Mouse (Mus musculus) c-Kit-positive CD71-negative TER-119-negative erythroid progenitor cells, embryonic 14.5 days (primary cell): ENCODE results near the gene Fignl1.
A peak's percentile ranks its signal among the peaks of the same experiment; 100 is the strongest.

Experiments used
- DNase-seq: peaks from one replicate; pipeline ENCODE4 v3.0.0-alpha.2; 2013; ENCODE audit warnings: low read depth

Gene Fignl1

GRCm38 (mm10) chr11:11808820-11809403 is at the start of gene Fignl1:
Gene Fignl1, minus strand, starts transcription at chr11:11808962.
- DNase-seq, result peak; percentile 94

- DNase-seq, result no peak
Observed at GRCm38 (mm10) chr11:11856959-11857358, 48.2 kb upstream of the Fignl1 start.

- DNase-seq, result no peak
Observed at GRCm38 (mm10) chr11:11855685-11856131, 46.9 kb upstream of the Fignl1 start.

DNA sequence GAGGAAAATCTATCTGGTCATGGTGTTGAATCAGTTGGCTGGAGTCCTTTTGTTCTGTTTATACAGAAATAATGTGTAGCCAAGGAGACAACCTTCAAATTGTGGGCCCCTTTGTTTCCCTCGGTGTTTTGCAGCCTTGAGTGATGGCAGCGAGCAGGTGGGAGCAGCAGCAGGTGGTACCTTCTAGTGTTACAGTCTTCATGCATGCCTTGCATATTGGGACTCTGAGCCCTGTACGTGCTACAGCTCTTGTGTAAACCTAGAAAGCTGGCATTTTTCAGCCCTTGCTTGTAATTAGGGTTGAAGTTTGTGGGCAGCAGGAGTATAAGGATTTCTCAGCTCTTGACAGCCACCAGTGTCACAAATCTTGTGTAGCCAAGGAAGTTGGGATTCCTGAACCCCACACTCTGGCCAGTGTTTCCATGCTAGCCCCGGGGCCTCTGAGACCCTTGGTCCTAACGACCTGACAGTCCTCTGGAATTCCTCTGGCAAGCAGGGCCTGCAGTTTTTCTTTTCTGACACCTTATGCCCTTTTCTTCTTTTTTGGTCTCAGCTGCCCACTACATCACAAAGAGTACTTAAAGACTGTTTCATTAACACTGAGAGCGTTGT is 46.4 kb upstream of the Fignl1 start:
- DNase-seq, result no peak

- DNase-seq, result no peak
Observed at GRCm38 (mm10) chr11:11853731-11854461, 45.1 kb upstream of the Fignl1 start.

GRCm38 (mm10) chr11:11851957-11852505 is 43.3 kb upstream of the Fignl1 start:
- no peak for DNase-seq

DNA sequence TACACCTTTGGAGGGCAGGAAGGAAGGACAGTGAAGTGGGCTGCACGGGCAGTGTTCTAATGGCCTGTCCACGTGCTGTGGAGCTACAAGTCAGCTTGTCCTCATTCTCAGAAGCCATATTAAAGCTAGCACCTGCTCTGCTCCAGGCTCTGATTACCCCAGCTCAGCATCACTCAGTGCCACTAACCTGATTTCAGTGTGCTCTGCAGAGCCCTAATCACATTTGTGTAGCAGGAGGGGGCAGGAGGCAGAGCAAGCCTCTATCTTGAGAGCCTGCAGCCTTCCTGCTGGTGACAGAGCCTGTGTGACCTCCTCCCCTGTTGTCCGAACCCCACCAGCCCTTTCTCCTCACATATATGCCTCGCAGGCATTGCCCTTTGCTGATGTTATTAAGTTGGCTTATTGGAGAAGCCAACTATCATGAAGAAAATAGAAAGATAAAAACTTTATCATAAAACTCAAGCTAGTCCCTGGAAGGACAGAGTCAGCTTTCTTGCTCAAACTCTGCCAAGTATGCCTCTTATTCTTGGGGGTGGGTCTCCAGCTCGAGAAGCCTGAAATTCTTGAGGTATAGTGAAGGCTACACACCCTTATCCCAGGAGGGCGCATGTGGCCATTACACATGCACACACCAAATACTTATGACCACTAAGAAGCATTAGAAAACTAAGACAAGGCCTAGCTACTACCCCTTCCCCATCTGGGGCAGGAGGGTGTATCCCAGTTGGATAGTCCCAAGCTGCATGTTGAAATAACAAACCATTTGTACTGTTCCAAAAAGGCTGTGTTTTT is 41.9 kb upstream of the Fignl1 start:
- DNase-seq, result no peak

DNA sequence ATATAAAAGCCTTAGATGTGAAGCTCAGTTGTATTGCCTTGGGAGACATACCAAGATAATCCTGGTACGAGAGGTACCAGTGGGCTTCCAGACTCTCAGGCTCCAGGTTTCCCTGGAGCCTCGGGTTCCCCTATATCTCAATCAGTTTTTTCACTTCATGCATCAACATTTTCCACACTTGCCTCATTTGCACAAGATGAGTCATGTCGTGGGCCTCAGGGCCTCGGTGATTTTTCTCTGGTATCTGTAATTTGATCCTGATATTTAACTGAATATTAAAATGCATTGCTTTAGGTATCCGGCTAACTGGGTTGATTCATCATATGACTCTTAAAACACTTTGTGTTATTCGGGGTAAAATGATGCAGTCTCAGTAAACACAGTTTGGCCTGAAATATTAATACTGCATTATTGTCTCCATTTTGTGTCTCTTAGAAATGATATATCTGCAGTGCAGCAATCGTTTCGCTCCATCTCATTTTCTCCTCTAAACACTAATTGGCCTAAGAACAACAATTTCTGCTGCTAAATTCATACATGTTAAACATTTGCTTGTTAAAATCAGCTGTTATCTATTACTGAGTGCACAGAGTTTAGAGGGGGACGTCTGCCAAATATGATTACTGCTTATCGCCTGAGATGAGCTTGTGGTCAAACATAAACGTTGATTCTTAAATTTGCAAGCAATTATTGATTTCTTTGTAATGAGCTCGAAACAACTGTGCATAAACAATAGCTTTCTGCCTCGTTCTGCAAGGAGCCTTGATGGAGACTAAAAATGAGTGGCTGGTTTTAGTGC is 41.0 kb upstream of the Fignl1 start:
- no peak for DNase-seq

DNA sequence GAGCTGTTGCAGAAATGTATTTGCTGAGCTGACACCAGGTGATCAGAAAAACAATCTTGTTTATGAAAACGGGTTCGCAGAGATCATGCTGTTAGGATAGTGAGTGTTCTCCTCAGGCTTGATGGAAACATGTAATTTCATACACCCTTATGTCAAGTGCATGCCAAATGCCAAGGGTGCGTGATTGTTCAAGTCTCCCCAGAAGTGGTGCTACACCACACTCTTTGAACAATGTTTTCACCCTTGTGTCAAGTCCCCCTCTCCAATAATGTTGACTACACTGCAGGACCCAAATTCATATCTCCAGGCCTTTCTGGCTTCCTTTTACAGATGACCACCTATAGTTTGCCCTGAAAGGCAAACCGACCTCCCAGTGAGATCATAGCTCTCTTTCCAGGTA is 39.7 kb upstream of the Fignl1 start:
- no peak for DNase-seq

DNA sequence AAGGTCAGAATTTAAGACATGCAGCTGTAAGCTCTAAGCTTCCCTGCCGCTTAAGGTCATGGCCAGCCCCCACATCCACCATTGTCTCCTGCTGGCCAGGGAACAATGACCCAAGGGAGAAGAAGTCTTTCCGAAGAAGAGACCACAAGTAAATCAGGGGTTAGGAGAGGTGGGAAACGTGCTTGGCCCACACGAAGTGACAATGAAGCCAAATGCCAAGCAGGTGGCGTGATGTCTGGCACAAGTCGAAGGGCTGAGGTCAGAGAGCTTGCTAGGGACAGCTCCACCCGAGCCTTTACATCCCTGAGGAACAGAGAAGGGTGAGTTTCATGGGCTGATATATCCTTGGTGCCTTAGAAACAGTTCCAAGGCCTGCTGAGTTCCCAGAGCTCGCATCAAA is 36.3 kb upstream of the Fignl1 start:
- no peak for DNase-seq

DNA sequence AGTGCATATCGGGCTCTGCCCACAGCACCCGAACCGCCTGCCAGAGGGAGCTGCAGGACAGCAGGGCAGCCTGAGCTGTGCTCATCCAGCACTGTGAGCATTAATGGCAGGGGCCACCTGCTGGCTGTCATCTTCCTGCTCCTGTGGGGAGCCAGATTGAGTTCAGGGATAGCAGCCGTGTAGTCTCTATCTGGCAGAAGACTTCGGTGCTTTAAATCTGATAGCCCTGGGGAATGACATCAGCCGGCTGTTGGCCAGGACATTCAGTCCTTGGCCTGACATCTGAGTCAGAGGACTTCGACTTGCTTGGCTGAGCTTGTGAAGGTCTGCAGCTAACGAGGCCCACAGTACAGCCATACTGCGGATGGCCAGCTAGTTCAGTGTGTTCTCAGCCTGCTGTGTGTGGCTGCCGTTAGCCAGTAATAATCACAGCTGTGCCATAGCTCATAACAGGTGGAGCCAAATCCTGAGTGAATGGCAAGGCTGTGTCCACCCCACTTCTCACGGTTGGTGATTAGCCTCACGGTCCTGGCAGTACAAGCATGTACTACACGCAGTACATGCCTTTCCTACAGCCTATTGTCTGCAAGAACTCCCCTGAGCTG is 35.7 kb upstream of the Fignl1 start:
- no peak for DNase-seq

DNA sequence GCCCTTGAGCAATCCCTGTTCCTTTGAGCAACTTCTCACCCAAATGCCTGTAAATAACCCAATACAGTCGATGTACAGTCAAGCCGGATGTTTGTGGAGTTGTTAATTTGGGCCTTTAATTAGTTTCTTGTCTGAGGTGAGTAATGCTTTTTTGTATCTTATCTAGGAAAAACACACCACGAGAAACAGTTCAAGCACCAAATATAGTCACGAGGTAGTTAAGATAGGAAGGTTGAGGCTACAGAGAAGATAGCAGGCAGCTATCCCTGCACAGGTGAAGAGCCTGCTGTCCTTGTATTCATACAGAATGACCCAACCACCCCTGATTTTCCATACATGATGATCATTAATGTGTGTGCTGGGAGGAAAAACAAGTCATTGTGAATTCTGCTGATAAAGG is 32.8 kb upstream of the Fignl1 start:
- DNase-seq, result no peak

DNA sequence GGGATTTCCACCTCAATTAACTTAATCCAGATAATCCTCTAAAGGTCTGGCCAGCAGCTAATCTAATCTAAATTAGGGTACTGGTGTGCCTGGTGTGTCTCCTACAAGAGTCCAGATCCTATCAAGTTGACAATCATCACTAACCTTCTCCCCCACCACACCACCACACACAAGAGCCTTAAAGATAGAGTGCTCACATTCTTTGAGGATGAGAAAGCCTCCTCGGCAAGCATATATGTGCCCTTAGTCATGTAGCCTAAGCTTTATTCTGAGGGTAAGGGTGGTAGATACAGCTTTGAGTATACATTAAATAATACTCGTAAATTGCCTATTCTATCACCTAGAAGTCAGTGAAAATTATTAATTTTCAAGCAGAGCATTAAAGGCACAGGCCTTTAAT is 32.0 kb upstream of the Fignl1 start:
- DNase-seq, result no peak

DNA sequence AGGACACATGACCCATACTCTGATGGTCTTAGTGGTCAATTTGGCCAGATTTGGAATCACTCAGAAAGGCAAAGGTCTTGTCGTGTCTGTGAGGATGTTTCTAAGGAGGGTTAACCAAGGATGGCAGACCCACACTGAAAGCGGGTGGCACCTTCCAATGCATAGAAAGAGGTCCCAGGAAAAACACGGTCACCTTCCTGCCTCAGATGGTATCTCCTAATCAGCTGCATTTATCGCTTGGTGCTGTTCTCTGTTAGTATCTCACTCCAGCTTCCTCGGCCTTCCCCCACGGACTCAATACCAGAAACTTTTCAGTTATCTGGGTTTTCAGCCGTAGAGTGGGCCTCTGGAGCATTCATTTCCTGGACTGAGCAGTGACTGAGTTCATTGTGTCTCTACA is 31.1 kb upstream of the Fignl1 start:
- no peak for DNase-seq

GRCm38 (mm10) chr11:11837384-11837783 is 28.6 kb upstream of the Fignl1 start:
- DNase-seq, result no peak

DNA sequence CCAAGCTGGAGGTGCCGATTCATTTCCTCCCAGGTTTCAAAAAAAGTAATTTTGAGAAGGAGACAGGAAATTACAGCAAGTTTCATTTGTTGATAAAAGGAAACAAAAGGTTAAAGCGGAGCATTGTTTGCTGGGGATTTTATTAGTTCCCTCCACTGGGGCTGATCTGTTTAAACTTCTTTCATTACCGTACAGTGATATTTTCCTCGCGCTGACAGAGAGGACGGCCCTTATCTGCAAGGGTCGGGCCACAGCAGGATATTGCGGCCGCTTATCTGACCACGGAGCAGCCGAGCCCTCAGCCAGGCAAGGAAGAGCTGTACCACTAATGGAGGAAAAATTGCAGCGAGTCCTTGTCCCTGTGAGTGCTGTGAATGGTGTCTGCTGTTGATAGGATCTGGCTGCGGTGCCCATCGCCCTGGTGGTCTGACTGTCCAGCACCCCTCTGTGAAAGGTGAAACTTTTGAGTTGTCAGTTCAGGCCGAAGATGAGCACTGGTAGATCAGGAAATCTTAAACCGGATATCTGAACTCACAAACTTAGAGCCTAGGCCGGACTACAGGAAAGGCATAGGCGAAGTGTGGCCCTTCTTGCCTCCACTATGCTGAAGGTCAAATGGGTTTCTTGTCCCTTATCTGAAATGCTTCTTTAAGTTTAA is 28.1 kb upstream of the Fignl1 start:
- DNase-seq, result no peak

- no peak for DNase-seq
Observed at GRCm38 (mm10) chr11:11836262-11836661, 27.5 kb upstream of the Fignl1 start.

DNA sequence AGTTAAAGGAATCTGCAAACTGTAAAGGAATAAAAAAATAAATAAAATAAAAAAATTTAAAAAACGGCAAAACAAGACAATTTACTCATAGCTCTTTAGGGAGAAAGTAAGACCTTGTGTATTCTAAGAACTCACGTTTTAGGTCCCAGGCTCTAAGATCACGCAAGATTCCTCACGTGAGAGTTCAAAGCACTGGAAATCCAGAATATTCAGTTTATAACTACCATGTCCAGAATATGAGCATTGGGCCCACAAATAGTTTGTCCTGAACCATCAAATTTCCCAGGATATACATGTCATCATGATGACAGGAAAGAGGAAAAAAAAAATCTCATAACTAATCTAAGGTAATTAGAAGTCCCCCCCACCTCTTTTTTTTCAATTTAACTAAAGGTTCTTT is 27.0 kb upstream of the Fignl1 start:
- DNase-seq, result no peak

GRCm38 (mm10) chr11:11835361-11835760 is 26.6 kb upstream of the Fignl1 start:
- DNase-seq, result no peak

DNA sequence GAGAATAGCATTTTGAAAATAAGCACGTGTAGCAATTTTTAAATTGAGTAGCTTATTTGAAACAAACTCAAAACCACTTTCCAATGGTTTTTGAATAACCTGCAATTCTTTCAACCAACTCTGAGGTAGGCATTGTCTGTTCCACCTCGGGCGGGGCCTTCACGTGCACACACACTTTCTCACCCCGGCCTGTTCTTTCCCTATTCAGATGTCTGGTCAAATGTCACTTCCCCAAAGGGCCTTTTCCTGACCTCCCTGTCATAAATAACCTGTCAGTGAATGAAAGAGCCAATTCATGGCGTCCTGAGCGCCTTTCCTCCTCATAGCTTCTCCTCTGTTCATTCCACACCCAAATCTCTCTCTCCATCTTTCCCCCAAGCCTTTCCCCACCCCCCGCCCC is 24.3 kb upstream of the Fignl1 start:
- DNase-seq, result no peak

DNA sequence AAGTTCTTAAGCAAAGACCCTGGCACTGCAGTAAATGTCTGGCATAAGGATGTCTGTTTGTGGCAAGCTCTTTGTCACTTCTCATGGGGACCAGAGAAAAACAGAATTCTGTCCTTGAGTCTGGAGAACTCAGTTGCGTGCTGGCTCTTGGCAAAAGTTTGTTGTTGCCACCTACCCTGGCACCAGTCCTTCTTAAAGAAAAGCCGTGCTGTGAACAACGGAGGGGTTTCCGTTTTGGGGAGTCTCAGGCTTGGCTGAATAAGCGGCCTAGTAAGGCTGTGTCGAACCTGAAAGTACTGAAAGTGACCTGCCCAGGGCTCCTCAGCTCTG is 24.0 kb upstream of the Fignl1 start:
- DNase-seq, result no peak
